20 mouse cellular contexts compared by ENCODE assay signal in the genomic region with DNA sequence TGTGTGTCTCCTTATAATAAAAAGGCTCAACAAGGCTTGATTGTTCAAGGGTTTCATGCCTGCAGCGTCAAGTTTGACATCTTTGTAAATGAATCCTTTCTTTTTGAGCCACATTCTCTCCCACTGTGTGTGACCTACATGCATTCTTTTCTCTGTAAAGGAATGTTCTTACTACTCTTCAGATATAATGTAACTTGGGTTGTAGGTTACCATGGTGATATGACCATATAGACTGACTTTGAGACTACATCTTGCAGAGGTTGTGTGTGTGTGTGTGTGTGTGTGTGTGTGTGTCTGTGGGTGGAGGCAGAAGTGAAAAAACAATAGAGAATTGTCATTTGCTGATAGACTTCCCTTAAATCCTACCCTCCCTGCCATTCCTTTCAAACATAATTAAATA. TPM values are rescaled to one million over a fixed set of nuclear protein-coding genes. Genes with fewer than 3 reads are reported as not detected.
DNase-seq lines count a peak whose midpoint lies in the region; ATAC-seq and TF ChIP-seq lines count a peak whose summit lies in the region.
"Had no signal": no experiment of that assay in that cellular context is flagged by ENCODE, and none has a peak within 500 bp of the region (broad histone marks: within the 10 kb centered on the region; RNA-seq: fewer than 3 reads in every experiment).

No protein-coding gene starts in this region.

- no peak overlapping the region for H3K4me3 ChIP-seq in lung, embryonic 14.5 days (ENCODE audit: low read depth, low read length)
- no peak overlapping the region for H3K4me3 ChIP-seq in lung, adult 2 months (replicated peaks; ENCODE audit: extremely low read depth, low read depth, low read length)
- no peak overlapping the region for H3K4me3 ChIP-seq in heart, embryonic 12.5 days
- H3K4me3 ChIP-seq: gastrocnemius, adult 2 months; heart, embryonic 13.5 days; intestine, embryonic 15.5 days; kidney, embryonic 15.5 days; neural tube, embryonic 13.5 days had no signal

- TF ChIP-seq POLR2A in lung, adult 2 months (IDR thresholded peaks at IDR 0.05; ENCODE audit: borderline replicate concordance, extremely low read depth, low read depth, low read length), result no peak

- no peak for TF ChIP-seq CTCF in lung, embryonic 14.5 days (IDR thresholded peaks at IDR 0.05; ENCODE audit: low read depth)
- no peak for TF ChIP-seq CTCF in lung, adult 2 months (IDR thresholded peaks at IDR 0.05; ENCODE audit: insufficient read depth, low read length)

- no peak overlapping the region for H3K27ac ChIP-seq in lung, embryonic 14.5 days (ENCODE audit: low read depth)
- no peak overlapping the region for H3K27ac ChIP-seq in heart, embryonic 12.5 days (ENCODE audit: poor library complexity, severe bottlenecking)
- H3K27ac ChIP-seq: gastrocnemius, adult 2 months; heart, embryonic 13.5 days; intestine, embryonic 15.5 days; kidney, embryonic 15.5 days; macrophage; neural tube, embryonic 13.5 days had no signal

- WGBS in lung, embryonic 14.5 days, result 44% methylated on average over 1 of the region's 1 CpGs
- 57% methylated on average over 1 of the region's 1 CpGs for WGBS in lung, adult 2 months
- WGBS in heart, embryonic 12.5 days, result 63% methylated on average over 1 of the region's 1 CpGs

- 0 out of 2 replicates have a peak, but pooled peaks have one; percentile 49 for ATAC-seq in lung, embryonic 14.5 days (ENCODE audit: insufficient read depth)
- no peak for ATAC-seq in heart, embryonic 12.5 days (ENCODE audit: insufficient number of reproducible peaks, low FRiP score)
- ATAC-seq: intestine, embryonic 15.5 days had no signal

- H3K9ac ChIP-seq in lung, embryonic 14.5 days, result no peak overlapping the region
- no peak overlapping the region for H3K9ac ChIP-seq in heart, embryonic 12.5 days
- H3K9ac ChIP-seq: heart, embryonic 13.5 days; intestine, embryonic 15.5 days; kidney, embryonic 15.5 days; neural tube, embryonic 13.5 days had no signal

- peak; percentile 8 for DNase-seq in embryo, embryonic 10 days (ENCODE audit: low spot score)
- DNase-seq in embryo, embryonic 9.5 days (ENCODE audit: extremely low spot score), result no peak
- no peak for DNase-seq in lung, embryonic 14.5 days
- no peak for DNase-seq in lung, adult 2 months
- peak; percentile 31 for DNase-seq in mesoderm, embryonic 11.5 days (ENCODE audit: low read depth, low spot score)
- peak; percentile 21 for DNase-seq in retina, postnatal 1 day
- DNase-seq in layer of hippocampus, adult 18-20 months (ENCODE audit: low spot score in 2 of 2), result no peak
- DNase-seq: adrenal gland, adult 8-10 months; cerebellum, adult 8-10 months; gastrocnemius, adult 2 months; heart, postnatal 36 days; lung, adult 18-20 months; right cerebral cortex, postnatal 4 days; thymus, postnatal 36 days had no signal

- no peaks in the 10 kb centered on the region for H3K36me3 ChIP-seq in lung, embryonic 14.5 days (ENCODE audit: insufficient read depth)
- H3K36me3 ChIP-seq in heart, embryonic 12.5 days, result no peaks in the 10 kb centered on the region
- H3K36me3 ChIP-seq: heart, embryonic 13.5 days; intestine, embryonic 15.5 days; kidney, embryonic 15.5 days; neural tube, embryonic 13.5 days had no signal

- H3K27me3 ChIP-seq in lung, embryonic 14.5 days (ENCODE audit: insufficient read depth, low read length), result no peaks in the 10 kb centered on the region
- no peaks in the 10 kb centered on the region for H3K27me3 ChIP-seq in heart, embryonic 12.5 days (replicated peaks)
- H3K27me3 ChIP-seq: heart, embryonic 13.5 days; intestine, embryonic 15.5 days; kidney, embryonic 15.5 days; neural tube, embryonic 13.5 days had no signal

- H3K4me1 ChIP-seq in lung, embryonic 14.5 days (ENCODE audit: insufficient read depth), result no peaks in the 10 kb centered on the region
- no peaks in the 10 kb centered on the region for H3K4me1 ChIP-seq in lung, adult 2 months (ENCODE audit: control insufficient read depth, insufficient read depth, low read length)
- H3K4me1 ChIP-seq in heart, embryonic 12.5 days (replicated peaks), result no peaks in the 10 kb centered on the region
- H3K4me1 ChIP-seq: heart, embryonic 13.5 days; intestine, embryonic 15.5 days; kidney, embryonic 15.5 days; neural tube, embryonic 13.5 days had no signal

- no peaks in the 10 kb centered on the region for H3K9me3 ChIP-seq in lung, embryonic 14.5 days (ENCODE audit: low read depth, low read length)
- no peaks in the 10 kb centered on the region for H3K9me3 ChIP-seq in heart, embryonic 12.5 days (replicated peaks)
- H3K9me3 ChIP-seq: heart, embryonic 13.5 days; intestine, embryonic 15.5 days; kidney, embryonic 15.5 days; neural tube, embryonic 13.5 days had no signal

- H3K4me2 ChIP-seq in lung, embryonic 14.5 days, result no peak overlapping the region
- H3K4me2 ChIP-seq in heart, embryonic 12.5 days, result no peak overlapping the region
- H3K4me2 ChIP-seq: heart, embryonic 13.5 days; intestine, embryonic 15.5 days; kidney, embryonic 15.5 days; neural tube, embryonic 13.5 days had no signal

RNA-seq across cellular contexts. Expression of a gene that starts 58.5 kb away (rescaled TPM):
- polyA plus RNA-seq in lung, embryonic 14.5 days (2014; fragmentation: Nextera tagmentation; extraction: Ambion mirVana), result 14.1 and 14.6 TPM in 2 replicates
- polyA plus RNA-seq in lung, adult 2 months (2012; rRNA removed), result 4.8 and 5.3 TPM in 2 replicates
- 1 to 10 TPM; 7.8 to 9.2 TPM for total RNA-seq in layer of hippocampus, adult 18-20 months (2021)
- 10.0 and 11.2 TPM in 2 replicates for polyA plus RNA-seq in heart, embryonic 12.5 days (2016; fragmentation: Nextera tagmentation; extraction: Ambion mirVana)

RNA-seq across cellular contexts. Expression of a gene that starts 58.8 kb away (rescaled TPM):
- polyA plus RNA-seq in lung, embryonic 14.5 days (2014; fragmentation: Nextera tagmentation; extraction: Ambion mirVana), result 52.4 and 59.2 TPM in 2 replicates
- polyA plus RNA-seq in lung, adult 2 months (2012; rRNA removed), result 5.1 and 5.9 TPM in 2 replicates
- total RNA-seq in layer of hippocampus, adult 18-20 months (2021), result 10 to 100 TPM; 20.4 to 20.6 TPM
- 40.8 and 45.0 TPM in 2 replicates for polyA plus RNA-seq in heart, embryonic 12.5 days (2016; fragmentation: Nextera tagmentation; extraction: Ambion mirVana)

Comparison
In these comparisons a context has a peak if more than half of its experiments do, and no peak if none do; other contexts are left out.
1. DNase-seq: peak in embryo, embryonic 10 days (single experiment), mesoderm, embryonic 11.5 days (single experiment) and retina, postnatal 1 day (single experiment); none in embryo, embryonic 9.5 days (single experiment), lung, embryonic 14.5 days (single experiment), lung, adult 2 months (single experiment) and layer of hippocampus, adult 18-20 months (0 of 2).